Mouse (Mus musculus) embryo, embryonic 11.5 days (tissue): ENCODE data around the gene Pfpl.

Source experiments
- DNase-seq: peaks from one replicate; pipeline ENCODE4 v3.0.0-alpha.2; 2012; ENCODE audit warnings: low read depth, low spot score

Pfpl gene

GRCm38 (mm10) chr19:12464127-12464526 lies 36.4 kb downstream of the Pfpl start:
- DNase-seq, result no peak

- no peak for DNase-seq
Measured at GRCm38 (mm10) chr19:12464674-12465073, 37.0 kb downstream of the Pfpl start.

DNA sequence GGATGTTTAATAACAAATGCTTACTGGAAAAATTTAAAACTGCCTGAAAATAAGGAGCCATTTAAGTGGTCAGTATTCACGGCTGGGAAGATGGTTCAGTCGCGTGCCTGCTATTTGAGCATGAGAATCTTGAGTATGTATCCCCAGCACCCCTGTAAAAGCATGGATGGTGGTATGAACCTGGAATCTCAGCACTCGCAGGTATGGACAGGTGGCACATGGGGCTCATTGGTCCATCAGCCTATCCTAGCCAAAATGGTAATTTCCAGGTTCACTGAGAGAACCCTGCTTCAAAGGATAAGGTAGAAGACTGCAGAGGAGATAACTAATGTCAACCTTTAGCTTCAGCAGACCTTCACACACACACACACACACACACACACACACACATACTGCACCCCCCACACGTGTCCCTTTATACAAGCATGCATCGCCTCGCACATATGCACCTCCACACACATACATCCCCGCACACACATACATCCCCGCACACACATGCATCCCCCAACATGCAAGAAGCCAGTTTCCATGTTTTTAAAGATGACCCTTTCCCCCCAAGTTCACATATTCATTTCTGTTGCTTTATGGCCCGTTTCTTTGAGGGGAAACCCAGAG lies 37.9 kb downstream of the Pfpl start:
- DNase-seq, result no peak

DNA sequence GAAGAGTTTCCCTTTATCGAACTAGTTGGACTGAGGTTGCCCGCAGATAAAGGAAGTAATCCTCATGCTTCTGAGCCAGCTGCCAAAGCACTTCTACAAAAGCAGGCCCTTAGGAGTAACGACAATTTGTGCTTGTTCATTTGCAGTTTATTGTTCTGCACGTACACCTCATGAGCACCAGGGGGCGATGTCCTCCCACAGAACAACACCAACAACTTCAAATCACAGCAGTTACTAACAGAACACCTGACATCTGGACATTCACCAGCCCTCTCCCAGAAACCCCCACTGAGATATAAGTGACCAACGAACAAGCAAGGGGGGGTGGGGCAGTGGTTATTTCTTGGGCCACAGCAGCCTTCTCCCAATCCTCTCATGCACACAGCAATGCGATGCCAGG lies 38.5 kb downstream of the Pfpl start:
- DNase-seq, result peak; percentile 43

DNA sequence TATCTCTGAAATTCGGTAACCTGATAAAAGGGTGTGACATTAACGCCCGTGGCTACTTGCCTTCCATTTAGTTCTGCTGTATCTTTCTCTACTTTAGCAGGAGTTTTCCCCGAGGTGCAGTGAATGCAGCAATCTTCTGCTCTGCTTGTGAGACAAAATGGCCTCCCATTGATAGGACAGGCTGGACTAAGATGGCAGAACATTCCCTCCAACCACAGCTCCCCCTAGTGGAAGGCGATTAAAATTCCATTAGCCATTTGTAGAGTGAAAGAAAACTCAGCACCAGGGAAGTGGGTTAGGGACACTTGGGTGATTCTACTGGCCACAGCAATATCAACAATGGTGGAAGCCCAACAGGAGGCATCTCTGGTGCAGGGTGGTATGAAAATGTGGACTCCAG lies 39.7 kb downstream of the Pfpl start:
- DNase-seq, result no peak

DNA sequence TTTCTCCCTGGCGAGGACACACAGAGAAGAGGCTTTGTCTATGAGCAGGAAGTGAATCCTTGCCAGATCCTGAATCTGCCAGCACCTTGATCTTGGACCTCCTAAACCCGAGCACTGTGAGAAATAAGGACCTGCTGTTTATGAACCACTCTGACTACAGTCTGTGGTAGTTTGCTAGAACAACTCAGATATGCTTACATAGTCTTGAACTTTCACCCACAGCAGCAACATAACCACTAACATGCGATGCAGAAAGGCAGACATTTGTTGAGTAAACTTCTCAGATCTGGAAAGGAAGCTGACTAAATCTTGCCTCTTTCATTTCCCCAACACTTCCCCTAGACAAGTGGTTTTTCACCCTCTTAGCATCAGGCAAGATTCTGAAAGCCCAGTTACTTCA lies 44.2 kb downstream of the Pfpl start:
- DNase-seq, result no peak

DNA sequence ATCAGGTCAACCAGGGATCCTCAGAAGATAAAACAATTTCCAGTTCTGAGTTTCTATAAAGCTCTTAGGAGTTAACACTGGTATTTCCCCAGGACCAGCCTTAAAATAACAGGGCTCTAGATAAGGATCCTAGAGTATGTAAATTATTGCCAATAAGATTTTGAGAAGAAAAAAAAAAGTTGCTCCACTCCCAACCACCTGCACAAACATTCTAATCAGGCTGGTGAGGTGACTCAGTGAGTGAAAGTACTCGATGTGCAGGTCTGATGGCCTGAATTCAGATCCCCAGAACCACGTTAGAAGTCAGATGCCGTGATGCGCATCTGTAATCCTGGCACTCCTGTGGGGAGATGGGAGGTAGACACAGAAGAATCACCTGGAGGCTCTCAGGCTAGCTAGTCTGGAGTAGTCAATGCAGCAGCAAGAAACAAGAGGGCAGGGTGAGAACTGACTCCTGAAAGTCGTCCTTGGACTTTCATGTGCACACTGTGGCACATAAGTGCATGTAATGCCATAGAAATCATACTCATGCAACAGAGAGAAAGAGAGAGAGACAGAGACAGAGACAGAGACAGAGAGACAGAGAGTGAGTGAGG lies 44.8 kb downstream of the Pfpl start:
- no peak for DNase-seq

GRCm38 (mm10) chr19:12473201-12473641 lies 45.5 kb downstream of the Pfpl start:
- DNase-seq, result no peak

DNA sequence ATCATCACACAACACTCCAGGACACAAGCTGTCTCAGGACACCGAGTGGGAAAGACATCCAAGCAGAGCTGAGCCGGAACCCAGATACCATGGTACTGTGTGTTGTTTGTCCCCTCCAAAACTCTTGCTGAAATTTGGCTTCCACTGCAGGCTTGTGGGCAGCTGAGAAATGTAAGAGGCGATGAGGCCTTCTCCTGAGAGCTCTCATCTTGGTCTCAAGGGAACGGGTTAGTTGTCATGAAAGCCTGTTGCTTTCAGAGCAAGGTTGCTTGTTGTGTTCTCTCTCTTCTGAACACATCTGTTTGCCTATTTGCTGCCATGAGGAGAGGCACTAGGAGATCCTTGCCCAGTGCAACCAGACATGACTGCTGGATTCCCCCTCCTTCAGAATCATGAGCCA lies 46.2 kb downstream of the Pfpl start:
- DNase-seq, result no peak

DNA sequence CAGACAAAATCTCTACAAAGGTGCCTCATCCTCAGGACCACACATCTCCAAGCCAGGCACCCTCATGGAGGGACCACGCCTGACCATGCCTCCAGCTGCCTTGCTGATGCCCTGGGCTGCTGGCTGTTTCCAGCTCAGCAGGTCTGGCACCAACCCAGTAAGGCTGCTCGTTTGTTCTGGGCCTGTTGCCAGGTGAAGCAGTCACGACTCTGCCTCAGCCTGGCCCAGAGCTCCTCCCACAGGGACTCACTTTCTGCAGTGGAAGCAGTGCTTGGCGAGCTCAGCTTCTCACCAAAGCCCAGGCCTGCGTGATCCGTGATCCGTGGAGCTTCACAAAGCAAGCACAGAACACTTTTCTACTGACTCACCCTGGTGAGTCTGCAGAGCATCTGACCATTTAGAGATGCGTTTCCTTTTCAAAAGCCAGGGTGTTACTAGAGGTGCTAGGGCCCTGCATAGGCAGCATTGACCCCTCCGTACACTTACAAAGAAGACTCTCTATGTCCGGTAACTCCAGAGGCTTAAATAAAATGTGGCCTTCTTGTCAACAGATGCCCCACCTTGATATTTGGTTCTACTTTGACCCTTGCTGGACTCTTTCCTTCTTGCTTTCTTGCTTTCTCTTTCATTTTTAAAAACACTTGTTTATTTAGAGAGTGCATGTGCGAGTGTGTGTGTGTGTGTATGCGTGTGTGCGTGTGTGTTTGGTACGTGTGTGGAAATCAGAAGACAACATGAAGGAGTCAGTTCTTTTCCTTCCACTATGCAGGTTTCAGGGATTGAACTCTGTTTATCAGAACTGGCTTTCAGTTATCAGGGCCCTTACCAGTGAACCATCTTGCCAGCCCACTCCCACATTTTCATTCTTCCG lies 47.9 kb downstream of the Pfpl start:
- DNase-seq, result no peak

DNA sequence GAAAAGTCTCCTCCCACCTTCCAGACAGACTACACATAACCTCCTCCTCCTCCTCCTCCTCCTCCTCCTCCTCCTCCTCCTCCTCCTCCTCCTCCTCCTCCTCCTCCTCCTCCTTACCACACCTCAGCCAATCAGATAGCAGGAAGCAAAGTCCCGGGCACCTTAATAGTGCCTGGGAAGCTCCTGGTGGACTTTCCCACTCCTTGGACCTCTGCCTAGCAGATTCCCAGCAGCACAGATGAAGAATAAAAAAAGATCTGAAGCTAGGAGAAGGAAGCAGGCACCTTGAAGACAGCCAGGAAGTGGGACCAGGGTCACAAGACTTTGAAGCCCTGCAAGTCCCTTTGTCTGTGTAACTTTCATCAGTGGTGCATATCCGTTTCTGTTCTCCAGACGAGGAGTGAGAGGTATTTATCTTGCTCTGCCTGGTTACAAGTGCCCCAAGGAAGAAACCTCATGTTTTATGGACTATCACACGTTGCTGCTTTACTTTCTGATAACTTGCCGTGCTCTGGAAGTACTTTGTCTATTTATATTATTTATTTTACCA lies 49.1 kb downstream of the Pfpl start:
- DNase-seq, result no peak

DNA sequence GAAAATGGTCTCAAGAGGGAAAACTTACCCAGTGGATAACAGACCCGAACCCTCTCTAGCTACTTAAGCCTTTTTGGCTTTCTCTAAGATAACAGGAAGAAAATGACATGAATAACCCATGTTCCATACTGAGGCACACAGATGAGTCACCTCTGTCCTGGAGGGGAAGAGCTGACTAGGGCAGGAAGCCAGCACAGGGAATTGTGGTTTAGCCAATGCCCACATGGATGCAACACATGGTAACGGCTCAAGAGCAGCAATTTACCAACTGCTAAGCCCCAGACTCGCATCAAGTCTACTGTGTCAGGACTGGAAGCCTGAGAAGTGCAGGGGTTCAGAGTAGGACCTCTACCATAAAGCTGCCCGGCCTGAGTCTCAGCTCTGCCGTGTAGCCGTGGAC lies 50.7 kb downstream of the Pfpl start:
- no peak for DNase-seq
